Mouse (Mus musculus): ENCODE measurements at regions not wholly inside any gene's neighbourhood (a gene's known extent, or its start where the extent isn't known, plus 50 kb on each side); places are given as distances from the start of the nearest gene placed in this dataset.

DNA sequence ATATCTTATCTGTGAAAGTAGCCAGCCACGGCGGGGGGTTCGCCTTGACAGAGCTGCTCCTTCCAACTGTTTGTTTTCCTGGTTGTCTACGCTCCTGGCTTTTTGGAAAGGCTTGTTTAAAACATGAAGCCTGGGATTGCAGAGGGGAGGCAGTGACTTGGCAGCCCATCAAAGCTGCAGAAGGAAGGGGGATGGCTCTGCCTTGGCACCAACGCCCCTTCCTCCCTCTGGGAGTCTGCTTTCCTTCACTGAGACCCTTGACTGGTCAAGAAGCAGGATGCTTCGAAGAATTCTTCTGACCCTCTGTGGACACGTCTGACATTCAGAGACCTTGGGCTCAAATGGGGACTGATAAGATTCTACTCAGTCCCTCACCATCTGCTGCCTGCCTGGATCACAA is 176.9 kb upstream of the Sall1 start:
- Histone ChIP-seq H3K4me3 (ENCODE audit: insufficient read depth, low read length) (no peak overlapping the region), H3K4me1 (ENCODE audit: control insufficient read depth, insufficient read depth, low read length) (no peaks in the 10 kb centered on the region), H3K27ac (ENCODE audit: insufficient read depth, low read depth, low read length) (no peak overlapping the region)
- TF ChIP-seq CTCF (IDR thresholded peaks at IDR 0.05; ENCODE audit: low read depth, low read length) (no peak), POLR2A (IDR thresholded peaks at IDR 0.05; ENCODE audit: borderline replicate concordance, low read depth, low read length) (no peak)

- Histone ChIP-seq H3K4me3 (ENCODE audit: insufficient read depth, low read length) (no peak overlapping the region), H3K4me1 (ENCODE audit: control insufficient read depth, insufficient read depth, low read length) (no peaks in the 10 kb centered on the region), H3K27ac (ENCODE audit: insufficient read depth, low read depth, low read length) (no peak overlapping the region)
- TF ChIP-seq CTCF (IDR thresholded peaks at IDR 0.05; ENCODE audit: low read depth, low read length) (no peak), POLR2A (IDR thresholded peaks at IDR 0.05; ENCODE audit: borderline replicate concordance, low read depth, low read length) (no peak)
These were observed 176.4 kb upstream of the Sall1 start for GRCm38 (mm10) chr8:89220381-89220780.

- Histone ChIP-seq H3K27ac (ENCODE audit: insufficient read depth, low read depth, low read length) (no peak overlapping the region), H3K4me1 (ENCODE audit: control insufficient read depth, insufficient read depth, low read length) (no peaks in the 10 kb centered on the region), H3K4me3 (ENCODE audit: insufficient read depth, low read length) (no peak overlapping the region)
- TF ChIP-seq POLR2A (IDR thresholded peaks at IDR 0.05; ENCODE audit: borderline replicate concordance, low read depth, low read length) (no peak), CTCF (IDR thresholded peaks at IDR 0.05; ENCODE audit: low read depth, low read length) (no peak)
These were observed 175.2 kb upstream of the Sall1 start for GRCm38 (mm10) chr8:89219156-89219555.

DNA sequence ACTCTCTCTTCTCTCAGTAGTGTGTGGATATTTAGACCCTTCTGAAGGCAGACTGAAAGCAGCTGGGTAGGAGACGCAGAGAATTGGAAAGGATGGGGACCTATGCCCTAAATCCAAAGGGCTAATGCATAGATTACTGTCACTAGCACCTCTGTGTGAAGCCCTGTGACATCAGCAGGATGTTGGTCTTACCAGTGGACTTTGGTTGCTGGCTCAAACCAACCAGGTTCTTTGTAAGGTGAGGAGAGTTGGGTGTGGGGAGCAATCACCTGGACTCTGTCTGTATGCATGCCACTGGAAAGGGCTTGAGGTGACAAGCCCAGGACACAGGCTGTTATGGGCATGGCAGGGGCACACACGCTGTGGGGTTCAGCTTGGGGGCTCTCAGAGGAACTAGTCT is 173.7 kb upstream of the Sall1 start:
- TF ChIP-seq CTCF (IDR thresholded peaks at IDR 0.05; ENCODE audit: low read depth, low read length): no peak
- TF ChIP-seq POLR2A (IDR thresholded peaks at IDR 0.05; ENCODE audit: borderline replicate concordance, low read depth, low read length): no peak
- H3K4me3 ChIP-seq (ENCODE audit: insufficient read depth, low read length): no peak overlapping the region
- no peaks in the 10 kb centered on the region for H3K4me1 ChIP-seq (ENCODE audit: control insufficient read depth, insufficient read depth, low read length)
- H3K27ac ChIP-seq (ENCODE audit: insufficient read depth, low read depth, low read length): no peak overlapping the region

- H3K4me3 ChIP-seq (ENCODE audit: insufficient read depth, low read length): no peak overlapping the region
- TF ChIP-seq CTCF (IDR thresholded peaks at IDR 0.05; ENCODE audit: low read depth, low read length) (no peak), POLR2A (IDR thresholded peaks at IDR 0.05; ENCODE audit: borderline replicate concordance, low read depth, low read length) (no peak)
- H3K27ac ChIP-seq (ENCODE audit: insufficient read depth, low read depth, low read length): no peak overlapping the region
- H3K4me1 ChIP-seq (ENCODE audit: control insufficient read depth, insufficient read depth, low read length): no peaks in the 10 kb centered on the region
These were observed 168.0 kb upstream of the Sall1 start for GRCm38 (mm10) chr8:89211931-89212330.

DNA sequence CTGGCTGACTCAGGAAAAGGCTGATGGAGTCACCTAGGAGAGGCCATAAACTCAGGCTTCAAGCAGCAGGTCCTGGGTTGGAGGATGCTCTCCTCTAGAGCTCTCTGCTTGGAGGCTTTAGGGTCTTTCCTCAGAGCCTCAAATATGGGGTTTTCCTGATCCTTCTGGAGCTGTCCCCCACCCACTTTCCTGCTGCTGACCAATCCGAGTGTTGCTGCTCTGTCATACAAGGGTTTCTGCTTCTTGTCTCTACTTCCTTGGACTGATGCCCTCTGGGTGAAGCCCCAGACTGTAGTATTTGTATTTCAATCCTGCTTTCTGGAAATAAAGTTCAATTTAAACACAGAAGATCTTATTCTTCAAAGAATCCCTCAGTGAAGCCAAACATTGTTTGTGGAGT is 166.7 kb upstream of the Sall1 start:
- Histone ChIP-seq H3K27ac (ENCODE audit: insufficient read depth, low read depth, low read length) (no peak overlapping the region), H3K4me3 (ENCODE audit: insufficient read depth, low read length) (no peak overlapping the region), H3K4me1 (ENCODE audit: control insufficient read depth, insufficient read depth, low read length) (no peaks in the 10 kb centered on the region)
- TF ChIP-seq CTCF (IDR thresholded peaks at IDR 0.05; ENCODE audit: low read depth, low read length) (no peak), POLR2A (IDR thresholded peaks at IDR 0.05; ENCODE audit: borderline replicate concordance, low read depth, low read length) (no peak)

DNA sequence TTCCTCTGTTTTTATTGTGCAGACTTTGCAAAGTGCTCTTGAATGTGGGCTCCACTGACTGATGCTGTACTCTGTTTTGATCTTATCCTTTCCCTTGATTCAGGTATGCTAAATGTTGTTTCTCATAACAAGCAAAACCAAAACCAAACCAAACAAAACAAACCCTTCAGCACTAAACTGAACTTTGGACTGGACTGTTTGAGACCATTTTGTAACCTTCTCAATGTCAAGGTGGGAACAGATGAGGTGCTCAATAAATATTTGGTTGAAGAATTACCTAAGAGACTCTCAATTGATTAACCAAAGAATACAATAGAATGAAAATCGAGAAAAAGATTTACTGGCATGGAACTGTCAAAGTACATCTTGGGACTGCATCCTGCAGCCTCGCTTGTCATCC is 163.9 kb upstream of the Sall1 start:
- Histone ChIP-seq H3K4me1 (ENCODE audit: control insufficient read depth, insufficient read depth, low read length) (no peaks in the 10 kb centered on the region), H3K27ac (ENCODE audit: insufficient read depth, low read depth, low read length) (no peak overlapping the region), H3K4me3 (ENCODE audit: insufficient read depth, low read length) (no peak overlapping the region)
- TF ChIP-seq POLR2A (IDR thresholded peaks at IDR 0.05; ENCODE audit: borderline replicate concordance, low read depth, low read length) (no peak), CTCF (IDR thresholded peaks at IDR 0.05; ENCODE audit: low read depth, low read length) (no peak)

DNA sequence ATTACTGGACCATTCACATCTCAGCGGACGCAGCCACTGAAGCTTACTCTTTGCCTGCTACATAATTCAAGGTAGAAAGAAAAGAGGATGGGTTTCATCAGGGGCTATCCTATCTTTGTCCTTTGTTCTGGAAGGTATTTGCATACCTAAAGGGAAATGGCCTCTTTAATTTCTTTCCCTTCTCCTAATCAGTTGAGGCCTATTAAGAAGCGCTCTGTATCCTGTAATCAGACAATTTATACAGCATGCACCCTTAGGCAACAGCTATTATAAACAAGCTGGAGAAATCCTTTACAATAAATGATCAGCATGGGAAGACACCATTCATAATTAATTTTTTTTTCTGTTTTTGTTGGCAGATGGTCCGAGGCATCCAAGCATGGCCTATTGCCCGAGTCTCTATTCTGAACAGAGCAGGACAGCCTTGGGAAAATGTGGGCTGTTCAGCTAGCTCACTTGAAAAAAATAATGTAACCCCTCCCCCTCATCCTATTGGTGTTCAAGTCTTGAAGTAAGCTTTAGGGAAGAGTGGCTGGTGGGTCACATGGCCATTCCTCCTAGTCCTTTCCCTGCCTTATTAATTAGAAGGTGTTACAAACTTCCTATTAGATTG is 158.6 kb upstream of the Sall1 start:
- TF ChIP-seq CTCF (IDR thresholded peaks at IDR 0.05; ENCODE audit: low read depth, low read length): no peak
- TF ChIP-seq POLR2A (IDR thresholded peaks at IDR 0.05; ENCODE audit: borderline replicate concordance, low read depth, low read length): no peak

DNA sequence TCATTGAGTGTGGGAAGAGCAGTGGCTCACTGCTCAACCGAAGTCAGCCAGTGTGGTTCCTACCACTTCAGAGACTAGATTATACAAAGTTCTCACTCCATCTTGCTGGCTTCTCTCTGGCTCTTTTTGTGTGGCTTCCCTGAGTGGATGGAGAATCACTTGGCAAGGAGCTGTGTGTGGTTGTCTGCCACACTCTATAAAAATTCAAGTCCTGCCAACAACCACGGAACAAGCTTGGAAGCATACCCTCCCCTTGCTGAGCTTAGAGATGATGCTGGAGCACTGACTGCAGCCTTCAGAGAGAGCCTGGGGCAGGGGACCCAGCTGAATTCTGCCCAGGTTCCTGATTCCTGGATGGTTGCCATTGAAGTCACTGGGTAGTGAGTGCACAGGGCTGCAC is 156.3 kb upstream of the Sall1 start:
- TF ChIP-seq CTCF (IDR thresholded peaks at IDR 0.05; ENCODE audit: low read depth, low read length): no peak
- TF ChIP-seq POLR2A (IDR thresholded peaks at IDR 0.05; ENCODE audit: borderline replicate concordance, low read depth, low read length): no peak
- Histone ChIP-seq H3K4me1 (ENCODE audit: control insufficient read depth, insufficient read depth, low read length) (no peaks in the 10 kb centered on the region), H3K4me3 (ENCODE audit: insufficient read depth, low read length) (no peak overlapping the region), H3K27ac (ENCODE audit: insufficient read depth, low read depth, low read length) (no peak overlapping the region)

More for the DNA sequence above, 158.6 kb upstream of the Sall1 start:
- Histone ChIP-seq H3K4me3 (ENCODE audit: insufficient read depth, low read length) (no peak overlapping the region), H3K27ac (ENCODE audit: insufficient read depth, low read depth, low read length) (no peak overlapping the region), H3K4me1 (ENCODE audit: control insufficient read depth, insufficient read depth, low read length) (no peaks in the 10 kb centered on the region)

- no peak for TF ChIP-seq CTCF (IDR thresholded peaks at IDR 0.05; ENCODE audit: low read depth, low read length)
- no peak for TF ChIP-seq POLR2A (IDR thresholded peaks at IDR 0.05; ENCODE audit: borderline replicate concordance, low read depth, low read length)
- Histone ChIP-seq H3K4me1 (ENCODE audit: control insufficient read depth, insufficient read depth, low read length) (no peaks in the 10 kb centered on the region), H3K4me3 (ENCODE audit: insufficient read depth, low read length) (no peak overlapping the region), H3K27ac (ENCODE audit: insufficient read depth, low read depth, low read length) (no peak overlapping the region)
These were observed 141.4 kb upstream of the Sall1 start for GRCm38 (mm10) chr8:89185314-89185713.

GRCm38 (mm10) chr8:89175631-89176030 is 131.7 kb upstream of the Sall1 start:
- no peak for TF ChIP-seq CTCF (IDR thresholded peaks at IDR 0.05; ENCODE audit: low read depth, low read length)
- no peak for TF ChIP-seq POLR2A (IDR thresholded peaks at IDR 0.05; ENCODE audit: borderline replicate concordance, low read depth, low read length)
- no peaks in the 10 kb centered on the region for H3K4me1 ChIP-seq (ENCODE audit: control insufficient read depth, insufficient read depth, low read length)
- no peak overlapping the region for H3K4me3 ChIP-seq (ENCODE audit: insufficient read depth, low read length)
- H3K27ac ChIP-seq (ENCODE audit: insufficient read depth, low read depth, low read length): no peak overlapping the region
